Mouse (Mus musculus) forebrain, embryonic 14.5 days (tissue): ENCODE results near the gene Faim2. TPM values are rescaled to one million over a fixed set of nuclear protein-coding genes. Genes with fewer than 3 reads are reported as not detected.

Source experiments
- ATAC-seq: fragments of 200-750 bp; cut with Nextera tagmentation; 2 replicates; pipeline ENCODE4 v1.8.0; 2017; ENCODE audit warnings: mild to moderate bottlenecking, moderate library complexity
- DNase-seq: peaks from one replicate; pipeline ENCODE4 v3.0.0-alpha.2; 2015; ENCODE audit warnings: low spot score
- H3K27ac ChIP-seq: fragments of 300-500 bp; sonication (generic); 2 replicates; pipeline ENCODE4 v1.5.1; 2014; ENCODE audit warnings: low read depth, mild to moderate bottlenecking, control low read depth, low read length, moderate library complexity
- H3K27me3 ChIP-seq: fragments of 300-500 bp; sonication (generic); replicated peaks from 2 replicates; pipeline ENCODE4 v1.6.1; 2014; ENCODE audit warnings: low read length, control low read depth, mixed read lengths; ENCODE audit not compliant: control insufficient read depth, insufficient read depth
- H3K36me3 ChIP-seq: fragments of 300-500 bp; sonication (generic); 2 replicates; pipeline ENCODE4 v1.6.1; 2014; ENCODE audit warnings: low read length, control low read depth; ENCODE audit not compliant: control insufficient read depth, insufficient read depth
- H3K4me1 ChIP-seq: fragments of 300-500 bp; sonication (generic); 2 replicates; pipeline ENCODE4 v1.6.1; 2014; ENCODE audit warnings: antibody characterized with exemption, low read length, control low read depth; ENCODE audit not compliant: control insufficient read depth, insufficient read depth
- H3K4me2 ChIP-seq: fragments of 300-500 bp; sonication (generic); 2 replicates; pipeline ENCODE4 v1.6.1; 2014; ENCODE audit warnings: mild to moderate bottlenecking, control low read depth, low read length
- H3K4me3 ChIP-seq: fragments of 300-500 bp; sonication (generic); 2 replicates; pipeline ENCODE4 v1.5.1; 2014; ENCODE audit warnings: low read depth, low read length, control low read depth
- H3K9ac ChIP-seq: fragments of 300-500 bp; sonication (generic); 2 replicates; pipeline ENCODE4 v1.6.1; 2014; ENCODE audit warnings: mild to moderate bottlenecking, low read length, control low read depth, moderate library complexity
- H3K9me3 ChIP-seq: fragments of 300-500 bp; sonication (generic); replicated peaks from 2 replicates; pipeline ENCODE4 v1.6.1; 2016; ENCODE audit warnings: low read length, control low read depth, mixed read lengths; ENCODE audit not compliant: control insufficient read depth
- WGBS: fragments of 180-500 bp; shearing (Covaris S2); extraction: QIAGEN DNeasy Blood & Tissue Kit; methylation state at CpG from one replicate; pipeline ENCODE4 v1.1.7; 2014; 5-methylcytosine and 5-hydroxymethylcytosine counted together
- polyA plus RNA-seq: library from polyadenylated mRNA; unstranded; fragments of >200 nt; fragmentation: Nextera tagmentation; extraction: Ambion mirVana; gene quantifications from 2 replicates; pipeline ENCODE4 v1.2.1, GENCODE M21; 2014

Gene Faim2
- polyA plus RNA-seq, 1 experiment from 2014 or later, result 11.6 TPM

GRCm38 (mm10) chr15:99546596-99546995, 18.6 kb upstream of the Faim2 start:
- 76% methylated on average over 11 of the region's 11 CpGs for WGBS
- Histone ChIP-seq H3K4me3 (no peak overlapping the region), H3K9me3 (no peaks in the 10 kb centered on the region), H3K4me2 (no peak overlapping the region), H3K36me3 (no peaks in the 10 kb centered on the region), H3K27me3 (no peaks in the 10 kb centered on the region), H3K9ac (no peak overlapping the region), H3K27ac (no peak overlapping the region), H3K4me1 (no peaks in the 10 kb centered on the region)
- peak; percentile 33 for DNase-seq
- ATAC-seq, result no peak

- Histone ChIP-seq H3K4me1 (no peaks in the 10 kb centered on the region), H3K36me3 (no peaks in the 10 kb centered on the region), H3K4me2 (no peak overlapping the region), H3K4me3 (no peak overlapping the region), H3K27ac (no peak overlapping the region), H3K9me3 (no peaks in the 10 kb centered on the region), H3K9ac (no peak overlapping the region), H3K27me3 (no peaks in the 10 kb centered on the region)
- 87% methylated on average over 7 of the region's 7 CpGs for WGBS
- ATAC-seq, result no peak
- DNase-seq, result no peak
Observed at GRCm38 (mm10) chr15:99544047-99544446, 16.1 kb upstream of the Faim2 start.

- Histone ChIP-seq H3K4me3 (no peak overlapping the region), H3K36me3 (no peaks in the 10 kb centered on the region), H3K27ac (no peak overlapping the region), H3K9ac (no peak overlapping the region), H3K27me3 (no peaks in the 10 kb centered on the region), H3K9me3 (no peaks in the 10 kb centered on the region), H3K4me1 (no peaks in the 10 kb centered on the region), H3K4me2 (no peak overlapping the region)
- 81% methylated on average over 8 of the region's 8 CpGs for WGBS
- no peak for ATAC-seq
- no peak for DNase-seq
Observed at GRCm38 (mm10) chr15:99539891-99540290, 11.9 kb upstream of the Faim2 start.

GRCm38 (mm10) chr15:99536889-99537862, 9.2 kb upstream of the Faim2 start:
- peak; percentile 66 for DNase-seq

GRCm38 (mm10) chr15:99532023-99532422, 4.1 kb upstream of the Faim2 start:
- DNase-seq (no peak), ATAC-seq (no peak)
- H3K4me1 ChIP-seq, result no peaks in the 10 kb centered on the region
- no peak overlapping the region for H3K4me3 ChIP-seq
- no peaks in the 10 kb centered on the region for H3K9me3 ChIP-seq
- H3K27ac ChIP-seq, result no peak overlapping the region
- H3K9ac ChIP-seq, result no peak overlapping the region
- no peak overlapping the region for H3K4me2 ChIP-seq
- no peaks in the 10 kb centered on the region for H3K36me3 ChIP-seq
- no peaks in the 10 kb centered on the region for H3K27me3 ChIP-seq
- 57% methylated on average over 3 of the region's 3 CpGs for WGBS

More at GRCm38 (mm10) chr15:99536889-99537862, 9.2 kb upstream of the Faim2 start:
- WGBS, result 52% methylated on average over 11 of the region's 11 CpGs
- no peak overlapping the region for H3K4me3 ChIP-seq
- no peaks in the 10 kb centered on the region for H3K4me1 ChIP-seq
- H3K9ac ChIP-seq, result no peak overlapping the region
- no peaks in the 10 kb centered on the region for H3K36me3 ChIP-seq
- no peaks in the 10 kb centered on the region for H3K9me3 ChIP-seq
- H3K27ac ChIP-seq, result peak overlapping the region; percentile 57
- no peak overlapping the region for H3K4me2 ChIP-seq
- peak; percentile 48; the same call in 1 of the 2 replicates for ATAC-seq
- H3K27me3 ChIP-seq, result no peaks in the 10 kb centered on the region

- H3K27me3 ChIP-seq, result no peaks in the 10 kb centered on the region
- no peaks in the 10 kb centered on the region for H3K36me3 ChIP-seq
- DNase-seq (no peak), ATAC-seq (no peak)
- no peaks in the 10 kb centered on the region for H3K9me3 ChIP-seq
- WGBS, result 44% methylated on average over 6 of the region's 6 CpGs
- H3K9ac ChIP-seq, result no peak overlapping the region
- no peak overlapping the region for H3K27ac ChIP-seq
- no peaks in the 10 kb centered on the region for H3K4me1 ChIP-seq
- no peak overlapping the region for H3K4me3 ChIP-seq
- H3K4me2 ChIP-seq, result no peak overlapping the region
Observed at GRCm38 (mm10) chr15:99531146-99531545, 3.2 kb upstream of the Faim2 start.

GRCm38 (mm10) chr15:99526681-99527080, 1.3 kb downstream of the Faim2 start:
- Histone ChIP-seq H3K4me2 (no peak overlapping the region; the same call in 1 of the 2 replicates), H3K27me3 (no peaks in the 10 kb centered on the region), H3K27ac (no peak overlapping the region), H3K36me3 (no peaks in the 10 kb centered on the region), H3K4me3 (no peak overlapping the region), H3K9me3 (no peaks in the 10 kb centered on the region), H3K9ac (no peak overlapping the region), H3K4me1 (no peaks in the 10 kb centered on the region)
- ATAC-seq (peak; percentile 30; the same call in 1 of the 2 replicates), DNase-seq (no peak)
- WGBS, result 70% methylated on average over 2 of the region's 2 CpGs

- H3K4me1 ChIP-seq, result no peaks in the 10 kb centered on the region
- no peak overlapping the region for H3K4me2 ChIP-seq
- no peak overlapping the region for H3K4me3 ChIP-seq
- ATAC-seq, result no peak
- no peak for DNase-seq
- H3K27me3 ChIP-seq, result no peaks in the 10 kb centered on the region
- H3K9me3 ChIP-seq, result no peaks in the 10 kb centered on the region
- no peaks in the 10 kb centered on the region for H3K36me3 ChIP-seq
- 83% methylated on average over 7 of the region's 7 CpGs for WGBS
- no peak overlapping the region for H3K27ac ChIP-seq
- no peak overlapping the region for H3K9ac ChIP-seq
Observed at GRCm38 (mm10) chr15:99520306-99520705, 7.7 kb downstream of the Faim2 start.

GRCm38 (mm10) chr15:99519626-99520025, 8.3 kb downstream of the Faim2 start:
- no peak for ATAC-seq
- H3K36me3 ChIP-seq, result no peaks in the 10 kb centered on the region
- 74% methylated on average over 9 of the region's 9 CpGs for WGBS

More at GRCm38 (mm10) chr15:99519626-99520025, 8.3 kb downstream of the Faim2 start:
- H3K9me3 ChIP-seq, result no peaks in the 10 kb centered on the region
- no peak overlapping the region for H3K4me3 ChIP-seq
- no peak overlapping the region for H3K4me2 ChIP-seq
- H3K4me1 ChIP-seq, result no peaks in the 10 kb centered on the region
- no peak overlapping the region for H3K9ac ChIP-seq
- no peak for DNase-seq
- no peaks in the 10 kb centered on the region for H3K27me3 ChIP-seq
- H3K27ac ChIP-seq, result no peak overlapping the region
